Mouse (Mus musculus): ENCODE measurements at regions not wholly inside any gene's neighbourhood (a gene's known extent, or its start where the extent isn't known, plus 50 kb on each side); places are given as distances from the start of the nearest gene placed in this dataset.

GRCm38 (mm10) chr16:80502559-80502958, 697.9 kb upstream of the Ncam2 start:
- no peak for DNase-seq (ENCODE audit: low spot score)

- DNase-seq (ENCODE audit: low spot score) = no peak
These were observed 697.2 kb upstream of the Ncam2 start for GRCm38 (mm10) chr16:80503276-80503675.

GRCm38 (mm10) chr16:80512724-80513123, 687.8 kb upstream of the Ncam2 start:
- DNase-seq (ENCODE audit: low spot score) = no peak

- DNase-seq (ENCODE audit: low spot score) = peak; percentile 24
These were observed 662.5 kb upstream of the Ncam2 start for GRCm38 (mm10) chr16:80538039-80538438.

DNA sequence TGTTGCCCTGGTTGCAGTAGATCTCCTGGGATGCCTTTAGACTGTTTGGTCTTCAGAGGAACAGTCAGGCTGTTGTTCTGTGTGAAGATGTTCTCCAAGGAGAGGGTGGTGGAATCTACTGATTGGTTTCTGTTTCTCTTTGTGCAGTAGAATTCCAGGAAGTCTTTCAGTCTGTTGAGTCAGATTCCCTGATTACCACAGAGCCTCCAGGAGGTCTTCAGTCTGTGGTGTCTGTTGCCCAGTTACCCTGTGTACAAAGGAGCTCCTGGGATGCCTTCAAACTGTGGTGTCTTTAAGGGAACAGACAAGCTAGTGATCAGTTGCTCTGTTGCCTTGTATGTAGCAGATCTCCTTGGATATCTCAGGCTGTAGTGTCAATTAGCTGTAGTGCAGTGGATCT, 653.9 kb upstream of the Ncam2 start:
- no peak for DNase-seq (ENCODE audit: low spot score)

GRCm38 (mm10) chr16:80567120-80567519, 633.4 kb upstream of the Ncam2 start:
- no peak for DNase-seq (ENCODE audit: low spot score)

GRCm38 (mm10) chr16:80587278-80587677, 613.2 kb upstream of the Ncam2 start:
- no peak for DNase-seq (ENCODE audit: low spot score)

DNA sequence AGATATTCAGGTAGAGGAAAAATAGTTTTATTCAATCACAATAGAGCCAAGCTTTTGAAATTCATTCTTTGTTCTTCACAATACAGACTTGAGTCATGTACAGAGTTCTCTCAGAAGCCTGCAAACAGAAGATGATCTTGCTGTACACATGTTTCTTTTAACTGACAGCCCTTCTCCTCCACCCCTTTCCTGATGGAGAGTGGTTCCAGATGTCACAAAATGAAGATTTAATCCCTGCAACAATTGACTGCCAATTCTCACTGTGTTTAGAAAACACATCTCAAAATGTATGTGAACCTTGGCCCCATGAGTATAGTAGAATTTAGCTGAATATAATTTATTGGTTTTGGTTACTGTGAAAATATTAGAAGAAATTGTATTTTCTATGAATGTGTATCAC, 596.6 kb upstream of the Ncam2 start:
- DNase-seq (ENCODE audit: low spot score) = no peak
